ENCODE assay signal across 8 mouse cellular contexts in genomic region chr15:78447746-78448535, GRCm38 (mm10). TPM values are rescaled to one million over a fixed set of nuclear protein-coding genes. Genes with fewer than 3 reads are reported as not detected.
DNase-seq lines count a peak whose midpoint lies in the region; ATAC-seq lines count a peak whose summit lies in the region.

No protein-coding gene starts in this region.

- intact Hi-C loops in left cerebral cortex, postnatal 10 days (cut with DNase I), result loop anchor here (2.0 to 10.0 kb wide), 4 partner anchors 84 to 297 kb away; partner anchors contain the start of gene C1qtnf6

- peak; percentile 57 for ATAC-seq in inflammation-experienced regulatory T-cells, adult 6 months
- ATAC-seq in megakaryocyte progenitor cell, adult 5-6 weeks (replicated peaks; ENCODE audit: poor library complexity), result peak; percentile 68

- peak; percentile 97 to 98 for DNase-seq in adrenal gland, adult 18-20 months (ENCODE audit: low spot score in 2 of 2)
- DNase-seq in embryo, embryonic 10.5 days (ENCODE audit: low spot score), result peak; percentile 96
- peak; percentile 87 for DNase-seq in gastrocnemius, postnatal 25 days
- DNase-seq in left cerebral cortex, postnatal 10 days (ENCODE audit: extremely low spot score in 1 of 2, low spot score in 2 of 2), result peak; percentile 89 to 96
- DNase-seq in right cerebral cortex, postnatal 10 days (ENCODE audit: low spot score in 2 of 2), result peak; percentile 94 to 96
- peak; percentile 98 for DNase-seq in urinary bladder, postnatal 14 days (ENCODE audit: low spot score)

RNA-seq across cellular contexts. Expression of gene Kctd17, which starts 19.6 kb away (rescaled TPM):
- 10 to 100 TPM; 80.4 to 83.4 TPM for total RNA-seq in adrenal gland, adult 18-20 months (2021)
- total RNA-seq in gastrocnemius, postnatal 25 days (2021), result 10 to 100 TPM; 15.8 to 22.8 TPM
- polyA plus RNA-seq in inflammation-experienced regulatory T-cells, adult 6 months (2017; shearing (Covaris generic)), result 10 to 100 TPM in 1 of 3 experiments, 1 to 10 TPM in 2; 7.5 to 14.9 (median 8.8) TPM
- total RNA-seq in left cerebral cortex, postnatal 10 days (2021), result 100 to 1,000 TPM; 239 to 255 TPM
- total RNA-seq in megakaryocyte progenitor cell, adult 5-6 weeks (2015), result 7.6 and 8.0 TPM in 2 replicates
- 8.3 and 10.3 TPM in 2 replicates for total RNA-seq in megakaryocyte progenitor cell, adult 5-6 weeks (2017)

RNA-seq across cellular contexts. Expression of gene Tmprss6, which starts 20.5 kb away (rescaled TPM):
- 1 to 10 TPM in 1 of 2 experiments, under 1 TPM in 1; 0.54 to 2.4 TPM for total RNA-seq in adrenal gland, adult 18-20 months (2021)
- total RNA-seq in gastrocnemius, postnatal 25 days (2021), result not detected
- not detected for polyA plus RNA-seq in inflammation-experienced regulatory T-cells, adult 6 months (2017; shearing (Covaris generic))
- total RNA-seq in left cerebral cortex, postnatal 10 days (2021), result not detected
- not detected in 2 replicates for total RNA-seq in megakaryocyte progenitor cell, adult 5-6 weeks (2015)
- not detected in 2 replicates for total RNA-seq in megakaryocyte progenitor cell, adult 5-6 weeks (2017)

RNA-seq across cellular contexts. Expression of gene Mpst, which starts 41.7 kb away (rescaled TPM):
- 10 to 100 TPM; 38.7 to 48.5 TPM for total RNA-seq in adrenal gland, adult 18-20 months (2021)
- 10 to 100 TPM; 55.7 to 56.8 TPM for total RNA-seq in gastrocnemius, postnatal 25 days (2021)
- 1 to 10 TPM in 2 of 3 experiments, under 1 TPM in 1; 0.63 to 3.3 (median 2.6) TPM for polyA plus RNA-seq in inflammation-experienced regulatory T-cells, adult 6 months (2017; shearing (Covaris generic))
- 10 to 100 TPM; 56.3 to 56.5 TPM for total RNA-seq in left cerebral cortex, postnatal 10 days (2021)
- 3.4 and 5.9 TPM in 2 replicates for total RNA-seq in megakaryocyte progenitor cell, adult 5-6 weeks (2015)
- 22.7 and 37.3 TPM in 2 replicates for total RNA-seq in megakaryocyte progenitor cell, adult 5-6 weeks (2017)

RNA-seq across cellular contexts. Expression of gene Tst, which starts 42.2 kb away (rescaled TPM):
- 100 to 1,000 TPM; 207 to 261 TPM for total RNA-seq in adrenal gland, adult 18-20 months (2021)
- total RNA-seq in gastrocnemius, postnatal 25 days (2021), result 10 to 100 TPM; 18.4 to 26.5 TPM
- polyA plus RNA-seq in inflammation-experienced regulatory T-cells, adult 6 months (2017; shearing (Covaris generic)), result 1 to 10 TPM; 1.8 to 5.3 (median 2.1) TPM
- total RNA-seq in left cerebral cortex, postnatal 10 days (2021), result 10 to 100 TPM; 33.8 to 42.9 TPM
- total RNA-seq in megakaryocyte progenitor cell, adult 5-6 weeks (2015), result 23.3 and 37.7 TPM in 2 replicates
- total RNA-seq in megakaryocyte progenitor cell, adult 5-6 weeks (2017), result 9.8 and 16.2 TPM in 2 replicates

RNA-seq across cellular contexts. Expression of gene Il2rb, which starts 47.1 kb away (rescaled TPM):
- 1 to 10 TPM; 1.1 to 2.5 TPM for total RNA-seq in adrenal gland, adult 18-20 months (2021)
- total RNA-seq in gastrocnemius, postnatal 25 days (2021), result not detected
- polyA plus RNA-seq in inflammation-experienced regulatory T-cells, adult 6 months (2017; shearing (Covaris generic)), result 100 to 1,000 TPM; 427 to 674 (median 450) TPM
- under 1 TPM in 1 of 2 experiments, not detected in 1; 0.17 TPM for total RNA-seq in left cerebral cortex, postnatal 10 days (2021)
- total RNA-seq in megakaryocyte progenitor cell, adult 5-6 weeks (2015), result 0.54 TPM in 2 replicates
- 0.04 and 0.10 TPM in 2 replicates for total RNA-seq in megakaryocyte progenitor cell, adult 5-6 weeks (2017)

Comparison
In these comparisons a context has a peak if more than half of its experiments do, and no peak if none do; other contexts are left out.
1. Peak in every context shown above with its lines: DNase-seq and ATAC-seq.